Mouse (Mus musculus) heart, postnatal 10 days (tissue): ENCODE measurements around the gene Fcna. TPM values are rescaled to one million over a fixed set of nuclear protein-coding genes. Genes with fewer than 3 reads are reported as not detected.

Source experiments
- DNase-seq, 2 experiments: peaks; one replicate each; pipeline ENCODE4 v3.0.0; 2021
- intact Hi-C: fragments of 180-260 bp; cut with DNase I; formaldehyde crosslinking; loops from one replicate; pipeline ENCODE4 v1.15.1; 2025
- total RNA-seq, 2 experiments: library from RNA; stranded (reverse); gene quantifications; 2 replicates each; pipeline ENCODE4 v1.2.3; 2021

Gene Fcna
- total RNA-seq, 2 experiments from 2014 or later, result 2.7 to 3.7 TPM

DNA sequence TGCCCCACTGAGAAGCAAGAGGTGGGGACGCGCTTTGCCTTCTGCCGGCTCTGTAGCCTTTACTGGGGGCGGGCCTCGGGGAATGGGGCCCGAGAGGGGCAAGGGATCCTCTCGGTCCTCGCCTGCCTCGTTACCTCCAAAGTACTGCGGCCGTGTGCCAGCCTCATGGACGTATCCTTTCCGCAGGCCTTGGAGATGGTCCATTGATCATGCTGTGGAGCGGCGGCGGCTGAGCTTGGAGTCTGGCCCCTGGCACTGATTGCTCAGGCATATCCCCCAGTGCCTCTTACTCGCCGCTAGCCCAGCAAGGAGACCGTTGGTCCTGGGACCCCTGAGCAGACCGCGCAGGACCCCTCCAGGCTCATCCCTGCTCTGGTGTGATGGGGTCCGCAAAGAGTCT lies 11.4 kb downstream of the Fcna start:
- intact Hi-C loops, result no loop called here
- no peak for DNase-seq

DNA sequence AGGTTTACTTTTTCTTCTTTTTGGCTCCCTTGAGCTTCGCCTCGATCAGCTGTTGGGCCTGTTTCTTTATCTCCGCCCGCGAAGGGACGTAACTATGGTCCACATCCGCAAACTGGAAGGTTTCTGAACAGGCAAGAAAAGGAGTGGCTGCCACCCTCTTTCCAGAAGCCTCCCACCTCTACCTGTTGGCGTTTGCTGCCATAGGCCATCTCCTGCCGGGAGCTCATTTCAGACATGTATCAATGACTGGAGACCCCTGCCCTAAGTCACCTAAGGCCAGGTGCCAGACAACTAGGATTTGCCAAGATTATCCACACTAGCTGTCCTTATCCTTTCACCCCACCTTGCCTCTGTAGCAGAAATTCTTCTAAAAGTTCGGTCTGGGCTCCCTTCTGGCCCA lies 19.2 kb downstream of the Fcna start:
- no peak for DNase-seq
- intact Hi-C loops, result no loop called here

DNA sequence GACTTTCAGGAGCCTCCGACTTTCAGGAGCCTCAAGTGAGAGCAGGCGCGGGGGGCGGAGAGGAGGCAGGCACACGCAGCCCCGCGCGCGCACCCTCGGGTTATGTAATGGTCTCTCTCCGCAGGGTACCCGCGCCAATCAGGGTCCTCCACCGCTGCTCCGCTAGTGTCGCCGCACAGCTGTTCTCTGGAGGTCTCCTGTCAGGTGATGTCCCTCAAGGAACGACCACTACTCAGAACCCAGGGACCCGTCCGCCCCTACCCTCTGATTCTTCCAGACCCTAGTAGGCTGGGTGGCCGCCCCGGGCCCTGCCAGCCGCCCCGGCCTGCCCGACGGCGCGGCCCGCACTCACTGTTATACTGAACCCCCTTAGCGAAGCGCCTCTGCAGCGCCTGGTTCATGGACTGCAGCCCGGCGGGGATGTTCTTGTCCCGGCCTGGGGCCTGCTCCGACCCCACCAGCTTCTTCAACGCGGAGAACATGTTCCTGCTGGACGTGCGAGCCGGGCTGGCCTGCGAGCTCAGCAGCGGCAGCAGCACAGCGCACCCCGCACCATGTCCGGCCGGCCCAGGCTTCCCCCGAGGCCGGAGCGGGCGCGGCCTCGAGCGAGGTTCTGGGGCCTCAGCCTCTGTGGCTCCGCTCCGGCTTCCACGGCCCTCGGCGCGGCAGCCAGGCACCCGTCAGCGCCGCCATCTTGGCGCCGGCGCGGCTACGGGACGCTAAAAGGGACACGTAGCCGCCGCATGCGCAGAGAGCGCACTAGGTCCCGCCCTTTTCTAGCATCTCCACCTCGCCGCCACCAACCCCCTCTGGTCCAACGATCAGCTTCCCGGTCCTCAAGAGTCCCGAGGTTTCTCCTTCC lies 19.8 kb downstream of the Fcna start, which contains the start of gene Rabl6:
Gene Rabl6, minus strand, starts transcription at position 761 of the 862 bp plus-strand sequence.
- DNase-seq, result peak; percentile 92 to 93
- intact Hi-C loops, result no loop called here

DNA sequence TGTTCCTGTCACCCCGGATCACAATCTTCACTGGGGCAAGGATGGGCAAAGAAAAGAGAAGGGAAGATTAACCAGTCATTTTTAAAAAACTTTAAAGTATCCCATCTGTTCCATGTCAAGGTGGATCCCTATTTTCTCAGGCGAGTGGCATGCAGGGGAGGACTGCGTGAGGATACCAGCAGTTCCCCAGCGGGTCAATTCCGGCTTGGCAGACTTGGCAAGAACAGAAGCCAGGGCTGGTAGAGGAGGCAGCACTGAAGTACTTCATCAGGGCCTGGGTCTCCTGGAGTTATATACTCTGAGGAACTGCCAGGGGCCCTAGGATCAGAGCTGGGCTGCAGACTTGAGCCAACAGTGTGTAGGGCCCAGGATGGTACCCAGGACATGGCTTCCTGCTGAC lies 25.3 kb downstream of the Fcna start:
- no peak for DNase-seq
- intact Hi-C loops, result no loop called here

DNA sequence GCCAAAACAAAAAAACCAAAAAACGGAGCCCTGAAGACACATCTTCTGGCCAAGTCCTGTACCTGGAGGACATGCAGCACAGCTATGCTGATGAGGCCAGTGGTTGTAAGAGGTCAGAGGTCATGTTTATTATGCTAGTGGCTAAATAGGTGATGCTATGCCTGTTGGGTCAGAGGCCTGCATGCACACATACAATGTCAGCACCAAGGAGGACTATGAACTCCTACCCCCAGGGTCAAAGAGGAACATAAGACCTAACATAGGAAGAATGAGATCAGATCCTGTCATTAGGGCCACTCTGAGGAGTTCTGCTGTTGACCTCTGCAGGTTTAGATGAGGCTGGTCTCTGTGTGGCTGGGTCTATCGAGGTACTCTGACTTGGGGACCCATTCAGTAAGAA lies 27.8 kb downstream of the Fcna start:
- intact Hi-C loops, result no loop called here
- DNase-seq, result no peak

- intact Hi-C loops, result no loop called here
- DNase-seq, result no peak
These were observed 29.1 kb downstream of the Fcna start for GRCm38 (mm10) chr2:25598749-25599148.

DNA sequence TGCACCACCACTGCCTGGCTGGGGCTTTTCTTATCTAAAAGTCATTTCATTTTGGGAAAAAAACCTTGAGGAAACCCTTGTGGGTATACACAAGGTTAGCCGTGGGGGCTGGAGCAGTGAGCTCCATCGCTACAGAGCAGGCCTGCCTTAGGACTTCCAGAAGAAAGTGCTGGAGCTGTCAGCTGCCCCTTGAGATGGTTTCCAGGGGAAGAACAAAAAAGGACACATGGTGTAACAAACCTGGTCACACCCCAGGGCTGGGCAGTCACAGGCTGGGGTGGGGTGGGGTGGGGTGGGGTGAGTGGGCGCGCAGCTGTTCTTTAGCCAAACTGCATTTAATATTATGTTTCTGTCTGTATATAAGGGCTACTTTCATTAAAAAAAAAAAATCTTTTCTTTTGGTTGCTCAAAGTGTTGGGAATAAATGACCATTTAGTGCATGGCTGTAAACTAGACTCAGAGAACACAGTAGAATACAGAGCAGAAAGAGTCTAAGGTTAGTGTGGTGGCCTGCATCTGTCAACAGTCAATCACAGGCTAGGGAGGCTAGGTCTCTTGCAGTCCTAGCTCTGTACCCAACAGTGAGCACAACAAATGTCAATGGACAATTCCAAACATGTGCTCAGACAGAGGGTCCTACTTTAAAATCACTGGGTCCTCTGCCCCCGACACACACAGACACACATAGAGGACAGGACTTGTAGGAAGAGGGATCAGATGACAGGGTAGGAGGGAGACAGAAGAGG lies 30.9 kb downstream of the Fcna start:
- DNase-seq, result no peak
- intact Hi-C loops, result no loop called here

GRCm38 (mm10) chr2:25591863-25592262 lies 36.0 kb downstream of the Fcna start:
- intact Hi-C loops, result no loop called here
- DNase-seq, result no peak

DNA sequence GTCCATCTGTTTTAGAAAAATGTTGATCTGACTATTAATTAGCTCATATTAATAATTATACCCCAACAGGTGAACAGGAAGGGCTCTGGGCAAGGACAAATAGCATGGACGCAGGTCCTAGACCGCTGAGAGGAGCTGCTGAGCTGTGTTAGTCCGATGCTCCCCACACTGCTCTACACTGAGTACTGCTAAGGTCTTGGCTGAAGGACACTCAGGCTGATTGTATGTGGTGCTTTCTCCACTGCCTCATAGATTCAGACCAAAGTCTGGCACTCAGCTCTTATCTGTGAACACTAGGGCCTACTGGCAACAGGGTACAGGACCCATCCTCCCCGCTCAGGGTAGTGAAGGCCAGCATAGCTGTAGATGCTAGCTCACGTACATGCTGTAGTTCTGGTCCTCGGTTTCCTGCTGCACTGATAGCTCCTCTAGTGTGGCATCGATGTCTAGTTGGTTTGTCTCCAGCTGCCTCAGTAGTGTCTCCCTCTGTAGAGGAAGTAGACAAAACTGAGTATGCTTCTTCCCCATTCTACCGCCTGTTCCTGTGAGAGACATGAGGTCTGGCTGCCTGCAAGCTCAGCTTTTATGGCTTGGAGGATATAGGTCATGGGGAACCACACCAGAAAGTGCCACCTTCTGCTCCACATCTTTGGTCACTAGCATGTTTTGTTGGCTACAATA lies 39.5 kb downstream of the Fcna start:
- DNase-seq, result no peak
- intact Hi-C loops, result no loop called here

- intact Hi-C loops, result no loop called here
- DNase-seq, result no peak
These were observed 40.5 kb downstream of the Fcna start for GRCm38 (mm10) chr2:25587290-25587689.

DNA sequence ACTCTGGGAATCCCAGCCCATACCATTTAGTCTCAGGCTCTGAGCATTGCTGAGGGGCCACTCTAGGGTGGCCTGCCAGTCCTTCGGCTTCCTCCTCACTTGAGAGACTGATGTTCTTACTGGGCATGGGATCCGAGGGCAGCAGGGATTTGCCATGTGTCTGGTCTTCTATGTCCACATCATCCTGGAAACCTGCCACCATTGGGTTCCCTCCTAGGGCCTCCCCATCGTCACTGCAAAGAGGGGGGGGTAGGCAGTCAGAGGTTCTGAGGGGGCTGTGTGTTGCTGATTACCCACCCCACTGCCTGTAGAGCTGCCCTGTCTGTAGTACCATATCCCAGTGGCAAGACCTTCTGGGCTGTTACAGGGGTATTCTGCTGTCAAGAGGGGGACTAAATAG lies 42.2 kb downstream of the Fcna start:
- DNase-seq, result no peak
- intact Hi-C loops, result no loop called here

DNA sequence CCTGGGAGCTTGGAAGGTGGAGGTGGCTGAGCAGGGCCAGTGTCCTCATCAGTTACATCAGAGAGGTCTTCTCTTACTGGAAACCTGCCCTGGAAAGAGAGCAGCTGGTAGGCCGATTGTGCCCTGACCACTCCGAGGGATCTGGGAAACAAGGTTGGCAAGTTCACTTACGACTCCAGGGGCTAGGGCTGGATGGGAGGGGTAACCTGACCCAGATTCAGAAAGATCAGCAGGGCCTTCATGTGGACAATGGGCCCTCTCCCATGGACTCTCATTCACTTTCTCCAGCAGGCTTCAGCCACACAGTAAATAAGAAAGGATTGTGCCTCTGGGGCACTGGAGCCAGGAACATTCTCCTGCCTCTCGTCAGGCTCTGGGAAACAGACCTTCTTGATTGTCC lies 43.0 kb downstream of the Fcna start:
- DNase-seq, result no peak
- intact Hi-C loops, result no loop called here

DNA sequence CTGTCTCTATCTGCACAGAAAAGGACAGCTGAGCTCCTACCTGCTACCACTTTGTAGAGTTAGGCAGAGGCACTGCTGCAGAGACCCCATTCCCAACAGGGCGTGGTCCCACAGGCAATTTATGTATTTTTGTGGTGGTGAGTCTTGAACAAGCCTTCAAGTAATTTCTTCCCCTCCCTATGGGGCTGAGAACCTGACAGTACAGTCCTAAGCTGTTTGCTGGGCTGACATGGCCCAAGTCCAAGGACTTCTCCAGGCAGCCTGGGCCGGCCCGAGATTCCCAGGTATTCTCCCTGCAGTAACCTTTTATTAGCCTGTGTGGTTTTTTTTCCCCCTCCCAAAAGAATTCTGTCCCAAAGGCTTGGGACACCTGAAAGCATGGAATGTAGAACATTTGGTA lies 43.7 kb downstream of the Fcna start:
- intact Hi-C loops, result no loop called here
- no peak for DNase-seq

GRCm38 (mm10) chr2:25583571-25583970 lies 44.3 kb downstream of the Fcna start:
- no peak for DNase-seq
- intact Hi-C loops, result no loop called here

DNA sequence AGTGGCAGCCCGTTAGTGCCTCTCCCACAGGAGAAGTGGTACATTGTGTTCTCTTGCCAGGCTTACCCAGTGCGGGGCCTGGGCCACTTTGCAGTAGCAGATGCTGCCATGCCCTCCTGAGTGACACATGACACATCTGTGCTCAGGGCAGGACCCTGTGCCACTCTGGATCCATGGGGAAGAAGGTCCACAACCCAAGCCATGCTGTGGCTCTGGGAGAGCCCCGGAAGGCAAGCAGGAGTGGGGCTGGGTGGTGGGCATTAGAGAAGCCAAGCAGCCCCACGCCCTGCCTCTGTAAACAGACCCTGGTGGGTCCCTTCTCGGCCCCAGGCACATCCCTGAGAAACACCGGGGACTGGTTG lies 44.7 kb downstream of the Fcna start:
- DNase-seq, result no peak
- intact Hi-C loops, result no loop called here

DNA sequence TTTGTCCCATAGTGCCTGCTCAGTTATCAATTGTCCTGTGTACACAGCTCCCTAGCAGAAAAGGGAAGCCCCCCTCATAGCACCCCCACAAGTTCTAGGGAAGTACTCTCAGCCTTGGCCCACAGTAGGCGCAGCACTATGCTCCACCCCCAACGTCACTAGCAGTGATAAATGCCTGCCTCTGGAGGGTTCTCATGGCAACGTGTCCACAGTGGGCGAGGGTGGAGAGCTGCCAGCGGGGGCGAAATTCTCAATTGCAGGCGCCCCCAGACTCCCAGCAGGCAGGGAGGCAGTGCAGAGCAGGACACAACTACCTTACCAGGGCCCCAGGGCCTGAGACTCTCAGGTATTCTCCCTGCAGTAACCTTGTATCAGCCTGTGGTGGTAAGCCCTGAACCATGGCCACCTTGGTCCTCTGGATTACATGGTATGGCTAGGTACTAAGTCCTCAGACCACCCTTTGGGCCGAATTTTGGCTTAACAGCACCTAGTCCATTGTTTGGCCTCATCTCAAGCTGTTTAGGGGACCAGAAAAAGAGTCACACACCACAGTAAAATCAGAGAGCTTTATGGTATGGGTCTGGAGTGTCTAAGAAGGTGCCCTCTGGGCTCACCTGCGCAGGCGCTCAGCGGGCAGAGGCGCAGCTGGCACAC lies 45.2 kb downstream of the Fcna start:
- intact Hi-C loops, result no loop called here
- DNase-seq, result peak in 1 of 2 experiments; percentile 32

- intact Hi-C loops, result no loop called here
- peak in 1 of 2 experiments; percentile 27 for DNase-seq
These were observed 45.9 kb downstream of the Fcna start for GRCm38 (mm10) chr2:25581901-25582301.

- peak; percentile 76 to 81 for DNase-seq
These were observed 46.5 kb downstream of the Fcna start, which contains the start of gene Ajm1 for GRCm38 (mm10) chr2:25581294-25581864. Gene Ajm1, minus strand, starts transcription at chr2:25581757.

DNA sequence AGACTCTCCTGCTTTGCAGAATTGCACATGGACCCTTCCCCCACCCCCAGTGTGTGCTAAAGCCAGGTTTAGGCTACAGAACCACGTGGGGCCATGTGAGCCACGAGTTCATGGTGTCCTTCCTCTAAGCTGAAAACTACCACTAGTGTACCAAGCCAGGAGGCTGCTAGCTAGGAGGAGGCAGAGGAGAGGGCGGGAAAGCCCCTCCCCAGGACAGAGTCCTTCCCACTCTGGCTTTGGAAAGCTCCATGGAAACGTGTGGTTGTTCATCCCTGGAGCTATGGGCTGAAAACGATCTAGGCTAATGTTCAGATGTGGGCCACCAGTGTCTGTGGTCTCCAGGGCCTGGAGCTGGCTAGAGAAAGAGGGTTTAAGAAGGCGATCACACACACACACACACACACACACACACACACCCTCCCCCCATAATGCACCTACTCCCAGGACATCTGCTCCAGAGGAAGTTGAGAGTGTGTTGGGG lies 47.2 kb downstream of the Fcna start:
- DNase-seq, result no peak
- intact Hi-C loops, result no loop called here

More at GRCm38 (mm10) chr2:25581294-25581864, 46.5 kb downstream of the Fcna start, which contains the start of gene Ajm1:
- intact Hi-C loops, result no loop called here

DNA sequence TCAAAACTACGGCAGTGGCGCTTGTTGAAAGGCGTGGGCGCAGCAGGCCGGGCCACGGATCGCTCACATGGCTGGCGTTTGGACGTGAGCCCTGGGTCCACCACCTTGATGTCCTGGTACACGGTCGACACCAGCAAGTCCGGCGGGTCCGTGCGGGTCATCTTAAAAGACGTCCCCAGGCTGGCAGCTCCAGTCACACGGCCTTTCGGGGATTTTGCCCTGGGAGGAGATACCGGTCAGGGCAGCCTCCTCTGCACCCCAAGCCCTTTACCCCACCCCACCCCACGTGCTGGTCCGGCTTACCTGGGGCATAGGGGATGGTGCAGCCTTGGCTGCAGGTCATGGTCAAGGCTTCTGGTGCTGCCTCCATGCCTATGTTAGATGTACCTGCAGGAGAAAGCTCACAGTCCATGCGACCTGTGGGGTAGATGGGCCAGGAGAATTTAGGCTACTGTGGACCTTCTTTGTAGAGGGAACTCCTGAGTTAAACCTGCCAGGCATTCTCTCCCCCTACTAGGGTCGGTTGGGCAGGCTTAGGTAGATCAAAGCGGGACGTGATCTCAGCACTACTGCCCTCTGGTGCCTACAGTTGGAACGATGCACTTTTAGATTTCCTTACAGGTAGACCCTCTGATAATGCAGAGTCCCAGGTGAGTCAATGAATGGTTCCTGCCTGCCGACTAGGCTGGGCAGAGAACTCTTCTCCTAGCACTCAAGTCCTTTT lies 47.9 kb downstream of the Fcna start:
- intact Hi-C loops, result no loop called here
- DNase-seq, result peak in 1 of 2 experiments; percentile 43
